Mouse (Mus musculus) myocyte (in vitro differentiated cells): ENCODE data around the gene Gm826. TPM values are rescaled to one million over a fixed set of nuclear protein-coding genes. Genes with fewer than 3 reads are reported as not detected.

Experiments used
- H3K27me3 ChIP-seq: one replicate; pipeline ENCODE4 v1.6.1; 2011; ENCODE audit not compliant: control insufficient read depth, insufficient read depth, insufficient read length
- H3K36me3 ChIP-seq: one replicate; pipeline ENCODE4 v1.6.1; 2011; ENCODE audit not compliant: control insufficient read depth, insufficient read depth
- H3K4me2 ChIP-seq: one replicate; pipeline ENCODE4 v1.6.1; 2011; ENCODE audit warnings: low read depth, control low read depth
- H3K4me3 ChIP-seq: one replicate; pipeline ENCODE4 v1.5.1; 2011; ENCODE audit warnings: mild to moderate bottlenecking, control low read depth, moderate library complexity
- H3K79me2 ChIP-seq: one replicate; pipeline ENCODE4 v1.6.1; 2011; ENCODE audit not compliant: control insufficient read depth, insufficient read depth
- H3ac ChIP-seq: one replicate; pipeline ENCODE4 v1.6.1; 2011; ENCODE audit not compliant: control insufficient read depth, insufficient read length
- CEBPB ChIP-seq: IDR thresholded peaks from 2 replicates; pipeline ENCODE4 v1.6.1; 2011; ENCODE audit warnings: mild to moderate bottlenecking, moderate library complexity; ENCODE audit not compliant: poor library complexity, insufficient read depth, severe bottlenecking
- E2F4 ChIP-seq: IDR thresholded peaks from one replicate; pipeline ENCODE4 v1.6.1; 2011; ENCODE audit warnings: mild to moderate bottlenecking, control low read depth, moderate library complexity; ENCODE audit not compliant: insufficient read depth
- MAX ChIP-seq: IDR thresholded peaks from one replicate; pipeline ENCODE4 v1.6.1; 2011; ENCODE audit warnings: low read depth, mild to moderate bottlenecking, control low read depth
- MYOD1 ChIP-seq, 3 experiments: IDR thresholded peaks; one replicate each; pipeline ENCODE4 v1.6.1; 2011; ENCODE audit warnings: control low read depth in 2 of 3, low read depth in 2 of 3, mild to moderate bottlenecking in 2 of 3, moderate library complexity in 1 of 3; ENCODE audit not compliant: insufficient read length in 2 of 3, control insufficient read depth in 1 of 3
- MYOG ChIP-seq, 3 experiments: IDR thresholded peaks; one replicate each; pipeline ENCODE4 v1.6.1; 2011; ENCODE audit warnings: control low read depth in 2 of 3, low read depth in 2 of 3, mild to moderate bottlenecking in 2 of 3; ENCODE audit not compliant: insufficient read length in 2 of 3, control insufficient read depth in 1 of 3, insufficient read depth in 1 of 3
- POLR2A ChIP-seq: IDR thresholded peaks from one replicate; pipeline ENCODE4 v1.6.1; 2011; ENCODE audit warnings: low read depth, mild to moderate bottlenecking, control low read depth, moderate library complexity; ENCODE audit not compliant: insufficient read length
- POLR2AphosphoS2 ChIP-seq: IDR thresholded peaks from one replicate; pipeline ENCODE4 v1.6.1; 2011; ENCODE audit warnings: low read depth, control low read depth; ENCODE audit not compliant: insufficient read length
- REST ChIP-seq: IDR thresholded peaks from one replicate; pipeline ENCODE4 v1.6.1; 2011; ENCODE audit warnings: mild to moderate bottlenecking, control low read depth, moderate library complexity; ENCODE audit not compliant: insufficient read depth, insufficient read length
- SRF ChIP-seq: IDR thresholded peaks from one replicate; pipeline ENCODE4 v1.6.1; 2011; ENCODE audit warnings: low read depth; ENCODE audit not compliant: control insufficient read depth, insufficient read length
- TCF12 ChIP-seq: IDR thresholded peaks from one replicate; pipeline ENCODE4 v1.6.1; 2011; ENCODE audit warnings: mild to moderate bottlenecking, control low read depth; ENCODE audit not compliant: poor library complexity, insufficient read depth, severe bottlenecking
- TCF3 ChIP-seq: IDR thresholded peaks from one replicate; pipeline ENCODE4 v1.6.1; 2011; ENCODE audit warnings: low read depth, control low read depth; ENCODE audit not compliant: insufficient read length
- USF1 ChIP-seq: IDR thresholded peaks from one replicate; pipeline ENCODE4 v1.6.1; 2011; ENCODE audit warnings: low read depth, mild to moderate bottlenecking, control low read depth, moderate library complexity
- polyA plus RNA-seq: library from polyadenylated mRNA; unstranded; fragments of >200 nt; fragmentation: generic; extraction: Trizol; gene quantifications from one replicate; pipeline ENCODE4 v1.2.1, GENCODE M21; 2012; ENCODE audit warnings: missing spikeins

The Gm826 gene
- not detected for polyA plus RNA-seq

DNA sequence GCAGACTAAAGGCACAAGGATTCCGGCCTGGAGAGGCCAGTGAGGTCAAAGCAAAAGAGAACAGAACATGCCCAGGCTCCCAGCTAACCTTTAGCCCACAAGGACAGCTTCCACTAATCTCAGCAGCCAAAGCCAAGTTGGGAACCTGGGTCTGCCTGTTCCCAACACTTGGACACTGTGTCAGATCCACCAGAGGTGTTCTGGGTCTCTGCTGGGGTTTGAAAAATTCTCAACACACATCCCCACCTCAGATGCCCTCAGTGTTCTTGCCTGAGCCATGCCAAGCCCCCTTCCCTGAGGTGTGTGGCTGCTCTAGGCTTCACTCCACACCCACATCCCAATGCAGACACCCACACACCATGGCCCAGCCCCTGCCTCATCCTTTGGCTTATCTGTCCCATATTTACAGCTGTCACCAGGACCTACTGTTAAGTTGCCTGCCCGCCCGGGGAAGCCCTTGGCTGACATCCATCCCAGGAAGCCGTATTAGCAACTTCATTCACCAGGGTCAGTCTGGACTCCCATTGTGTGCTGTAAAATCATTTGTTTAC, at the start of gene Gm826:
TSS of gene Gm826 (minus strand) at position 52 of the 551 bp plus-strand sequence.
- no peak for TF ChIP-seq REST
- no peak for TF ChIP-seq TCF12
- TF ChIP-seq MAX = no peak
- no peak for TF ChIP-seq POLR2A
- no peak for TF ChIP-seq USF1
- TF ChIP-seq SRF = no peak
- no peak for TF ChIP-seq TCF3
- no peak for TF ChIP-seq POLR2AphosphoS2
- TF ChIP-seq CEBPB = no peak
- TF ChIP-seq MYOD1 (IDR thresholded peaks at IDR 0.05; ENCODE audit: control insufficient read depth in 1 of 3, insufficient read length in 2 of 3, low read depth in 2 of 3) = no peak
- TF ChIP-seq MYOG (IDR thresholded peaks at IDR 0.05; ENCODE audit: control insufficient read depth in 1 of 3, insufficient read depth in 1 of 3, insufficient read length in 2 of 3, low read depth in 2 of 3) = no peak
- no peak for TF ChIP-seq E2F4
- no peaks in the 10 kb centered on the region for H3K36me3 ChIP-seq

DNA sequence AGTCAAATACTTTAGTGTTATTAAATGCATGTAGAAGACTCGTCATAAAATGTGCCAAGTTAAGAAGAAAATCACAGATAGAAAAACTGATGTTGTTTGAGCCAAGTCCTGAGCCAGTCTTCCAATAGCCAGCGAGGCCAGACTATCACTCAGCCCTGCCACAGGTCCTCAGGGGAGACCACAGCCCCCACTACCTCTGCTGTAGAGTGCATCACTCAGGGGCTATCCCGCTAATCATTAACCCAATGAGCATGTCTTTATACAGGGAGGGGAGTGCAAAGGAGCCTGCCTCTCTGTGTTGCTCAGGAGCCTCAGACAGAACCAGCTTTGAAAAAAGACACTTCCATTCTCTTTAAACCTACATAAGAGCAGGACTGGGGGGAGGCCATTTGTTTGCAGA, 49.5 kb upstream of the Gm826 start:
- Histone ChIP-seq H3K36me3 (no peaks in the 10 kb centered on the region), H3ac (no peak overlapping the region), H3K79me2 (no peaks in the 10 kb centered on the region), H3K4me3 (no peak overlapping the region), H3K27me3 (no peaks in the 10 kb centered on the region), H3K4me2 (no peak overlapping the region)
- TF ChIP-seq CEBPB (no peak), POLR2AphosphoS2 (no peak), USF1 (no peak)

More for the DNA sequence above, at the start of gene Gm826:
- Histone ChIP-seq H3K27me3 (no peaks in the 10 kb centered on the region), H3ac (no peak within 1 kb of the TSS), H3K4me2 (peak within 1 kb of the TSS; percentile 59), H3K79me2 (no peaks in the 10 kb centered on the region), H3K4me3 (no peak within 1 kb of the TSS)

DNA sequence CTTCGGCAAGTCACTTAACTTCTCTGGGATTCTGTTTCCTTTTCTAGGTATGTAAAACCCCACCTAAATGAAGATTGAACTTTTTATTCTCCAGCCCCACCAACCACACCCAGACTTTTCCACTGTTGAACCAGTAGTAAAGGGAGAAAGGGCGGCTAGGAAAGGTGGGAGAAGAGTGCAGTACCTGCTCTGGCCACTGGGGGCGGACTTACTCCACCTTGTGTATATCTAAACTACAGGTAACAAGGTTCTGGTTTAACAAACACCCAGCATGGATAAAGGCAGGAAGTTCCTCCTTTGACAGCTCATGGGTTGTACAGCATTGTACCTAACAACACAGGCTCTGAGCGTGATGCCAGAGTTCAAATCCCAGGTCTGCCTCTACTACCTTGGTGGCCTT, 44.3 kb upstream of the Gm826 start:
- no peaks in the 10 kb centered on the region for H3K79me2 ChIP-seq
- no peak overlapping the region for H3ac ChIP-seq
- no peak overlapping the region for H3K4me2 ChIP-seq
- H3K36me3 ChIP-seq = no peaks in the 10 kb centered on the region
- H3K27me3 ChIP-seq = no peaks in the 10 kb centered on the region
- no peak for TF ChIP-seq USF1
- no peak for TF ChIP-seq TCF3
- no peak for TF ChIP-seq MYOG (IDR thresholded peaks at IDR 0.05; ENCODE audit: control insufficient read depth in 1 of 3, insufficient read depth in 1 of 3, insufficient read length in 2 of 3, low read depth in 2 of 3)
- no peak overlapping the region for H3K4me3 ChIP-seq

DNA sequence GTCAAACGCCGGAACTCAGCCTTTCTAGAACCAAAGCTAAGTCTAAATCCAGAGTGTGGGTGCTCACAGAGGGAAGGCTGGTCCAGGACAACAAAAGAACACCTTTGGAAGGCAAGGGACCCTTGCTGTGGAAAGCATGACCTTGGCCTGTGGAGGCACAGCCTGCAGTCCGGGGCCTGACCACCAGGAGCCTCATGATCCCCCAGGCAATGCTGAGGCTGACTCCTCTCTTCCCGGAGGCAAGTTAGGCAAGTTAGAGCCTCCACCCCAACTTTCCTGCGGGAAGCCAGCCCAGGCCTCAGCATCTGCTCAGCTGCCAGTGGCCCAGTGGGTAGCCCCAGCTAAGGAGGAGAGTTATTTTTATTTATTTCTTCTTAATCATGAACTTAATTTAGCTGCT, 42.3 kb upstream of the Gm826 start:
- Histone ChIP-seq H3K79me2 (no peaks in the 10 kb centered on the region), H3K4me2 (no peak overlapping the region), H3ac (no peak overlapping the region), H3K4me3 (no peak overlapping the region), H3K36me3 (no peaks in the 10 kb centered on the region), H3K27me3 (no peaks in the 10 kb centered on the region)
- TF ChIP-seq USF1 = no peak
- no peak for TF ChIP-seq MAX
- no peak for TF ChIP-seq TCF12
- TF ChIP-seq CEBPB = no peak
- no peak for TF ChIP-seq MYOG (IDR thresholded peaks at IDR 0.05; ENCODE audit: control insufficient read depth in 1 of 3, insufficient read depth in 1 of 3, insufficient read length in 2 of 3, low read depth in 2 of 3)

DNA sequence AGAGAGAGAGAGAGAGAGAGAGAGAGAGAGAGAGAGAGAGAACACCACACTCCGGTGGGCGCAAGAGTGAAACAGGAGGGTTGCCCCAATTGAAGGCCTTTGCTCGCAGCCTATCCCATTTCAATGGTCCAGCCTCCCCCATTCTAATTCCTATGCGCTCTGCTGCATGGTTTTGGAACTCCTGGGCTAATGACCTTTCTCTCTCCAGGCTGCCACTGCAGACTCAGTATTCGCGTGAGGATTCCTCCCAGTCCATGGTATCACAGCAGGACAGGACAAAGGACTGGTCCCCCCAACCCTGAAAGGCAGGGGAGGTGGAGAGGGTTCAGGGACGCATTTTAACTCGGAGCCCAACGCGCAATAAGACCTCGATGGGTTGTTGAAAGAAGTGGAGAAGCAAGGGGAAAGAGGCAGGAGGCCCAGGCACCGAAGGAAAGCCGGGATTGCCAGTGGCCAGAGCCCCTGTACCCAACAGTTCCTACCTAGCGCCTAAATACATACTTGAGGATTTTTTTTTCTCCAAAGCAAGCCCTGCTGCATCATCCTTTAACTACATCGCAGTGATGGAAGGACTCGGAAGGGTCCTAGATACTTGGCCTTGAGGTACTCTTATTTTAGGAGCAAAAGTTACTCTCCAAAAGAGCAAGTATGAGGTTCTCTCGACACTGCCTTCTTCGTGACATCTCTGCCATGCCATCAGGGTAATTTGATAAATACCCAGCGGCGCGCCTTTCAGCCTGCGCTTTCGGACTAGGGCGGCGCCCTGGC, 35.9 kb upstream of the Gm826 start:
- peaks cover 32% of the 10 kb centered on the region for H3K27me3 ChIP-seq
- no peaks in the 10 kb centered on the region for H3K79me2 ChIP-seq
- no peak overlapping the region for H3K4me2 ChIP-seq
- no peak overlapping the region for H3K4me3 ChIP-seq
- TF ChIP-seq POLR2AphosphoS2 = no peak
- no peak for TF ChIP-seq MYOG (IDR thresholded peaks at IDR 0.05; ENCODE audit: control insufficient read depth in 1 of 3, insufficient read depth in 1 of 3, insufficient read length in 2 of 3, low read depth in 2 of 3)
- TF ChIP-seq MYOD1 (IDR thresholded peaks at IDR 0.05; ENCODE audit: control insufficient read depth in 1 of 3, insufficient read length in 2 of 3, low read depth in 2 of 3) = no peak
- no peak for TF ChIP-seq MAX
- TF ChIP-seq REST = no peak
- no peak for TF ChIP-seq POLR2A
- no peak for TF ChIP-seq E2F4
- no peak for TF ChIP-seq CEBPB
- no peak for TF ChIP-seq USF1
- TF ChIP-seq SRF = no peak
- no peak for TF ChIP-seq TCF3
- no peak for TF ChIP-seq TCF12
- no peak overlapping the region for H3ac ChIP-seq
- H3K36me3 ChIP-seq = no peaks in the 10 kb centered on the region
